Mouse (Mus musculus) T-helper 17 cell (primary cell): ENCODE results near the gene Tsga10.

ENCODE experiments used
- in situ Hi-C, 2 experiments: fragments of 300-600 bp; cut with MboI, MseI; formaldehyde crosslinking; loops; 1 replicate in 1 of 2; 2 replicates in 1 of 2; pipeline ENCODE4 v1.15.1; 2025; ENCODE audit warnings: high pct_unique_total_duplicates in 2 of 2

Tsga10 gene

DNA sequence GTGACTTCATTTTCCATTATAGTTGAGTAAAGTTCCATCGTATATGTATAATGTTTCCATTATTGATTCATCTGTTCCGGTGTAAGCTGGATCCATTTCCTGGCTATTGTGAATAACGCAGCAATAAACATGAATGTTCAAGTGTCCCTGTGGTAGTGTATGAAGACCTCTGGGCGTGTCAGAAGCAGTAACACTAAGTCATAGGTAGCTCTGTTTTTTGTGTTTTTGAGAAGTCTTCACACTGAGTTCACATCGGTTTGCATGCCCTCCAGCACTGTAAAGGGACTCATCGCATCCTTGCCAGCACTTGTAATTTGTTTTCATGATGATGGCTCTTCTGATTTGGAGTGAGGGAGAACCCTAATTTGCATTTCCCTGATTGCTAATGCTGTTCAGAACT lies at the start of gene Tsga10:
Tsga10 (minus strand) TSS at position 144 of the 400 bp plus-strand sequence.
- in situ Hi-C loops, result loop anchor here (5.0 to 25.0 kb wide), 2 partner anchors 189 to 954 kb away; no protein-coding TSS in a partner anchor

DNA sequence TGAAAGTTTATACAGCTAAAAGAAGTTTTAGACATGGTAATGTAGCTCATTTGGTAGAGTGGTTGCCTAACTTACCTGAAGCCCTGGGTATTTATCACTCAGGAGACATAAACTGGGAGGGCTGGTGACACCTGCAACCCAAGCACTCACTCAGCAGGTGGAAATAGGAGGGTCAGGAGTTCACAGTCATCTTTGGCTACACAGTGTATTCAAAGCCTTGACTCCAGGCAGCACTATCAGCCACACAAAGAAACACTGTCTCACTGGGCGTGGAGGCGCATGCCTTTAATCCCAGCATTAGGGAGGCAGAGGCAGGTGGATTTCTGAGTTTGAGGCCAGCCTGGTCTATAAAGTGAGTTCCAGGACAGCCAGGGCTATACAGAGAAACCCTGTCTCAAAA lies 46.5 kb upstream of the Tsga10 start:
- in situ Hi-C loops, result no loop called here

DNA sequence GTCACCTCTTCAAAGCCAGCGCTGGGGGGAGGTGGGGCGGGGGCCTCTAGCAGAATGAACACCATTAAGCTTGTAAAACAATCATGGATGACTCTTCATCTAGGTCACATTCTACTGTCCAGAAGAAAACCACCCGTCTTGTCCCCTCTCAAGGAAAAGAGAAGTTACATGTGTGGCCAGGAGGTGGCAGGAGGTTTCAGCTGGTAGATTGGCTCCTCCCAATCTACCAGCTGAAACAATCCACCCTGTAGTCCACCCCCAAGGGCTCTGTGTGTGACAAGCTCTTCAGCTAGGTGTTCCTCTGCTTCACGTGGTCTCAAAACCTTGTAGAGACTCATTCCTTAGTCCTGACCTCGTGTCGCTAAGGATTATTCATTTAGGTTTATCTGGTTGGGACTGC lies 36.9 kb upstream of the Tsga10 start:
- in situ Hi-C loops, result no loop called here

DNA sequence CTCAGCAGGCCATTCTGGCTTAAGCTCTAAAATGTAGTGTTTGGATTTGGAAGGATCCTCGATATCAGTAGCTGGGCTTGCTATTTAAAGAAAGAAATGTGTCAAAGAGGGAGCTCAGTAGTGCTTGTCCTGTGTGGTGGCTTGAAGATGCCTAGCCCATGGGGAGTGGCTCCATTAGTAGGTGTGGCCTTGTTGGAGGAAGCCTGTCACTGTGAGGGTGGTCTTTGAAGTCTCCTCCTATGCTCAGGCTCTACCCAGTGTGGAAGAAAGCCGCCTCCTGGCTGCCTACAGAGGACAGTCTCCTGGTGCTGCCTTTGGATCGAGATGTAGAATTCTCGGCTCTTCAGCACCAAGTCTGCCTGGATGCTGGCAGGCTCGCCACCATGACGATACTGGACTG lies 34.1 kb upstream of the Tsga10 start:
- in situ Hi-C loops, result no loop called here

DNA sequence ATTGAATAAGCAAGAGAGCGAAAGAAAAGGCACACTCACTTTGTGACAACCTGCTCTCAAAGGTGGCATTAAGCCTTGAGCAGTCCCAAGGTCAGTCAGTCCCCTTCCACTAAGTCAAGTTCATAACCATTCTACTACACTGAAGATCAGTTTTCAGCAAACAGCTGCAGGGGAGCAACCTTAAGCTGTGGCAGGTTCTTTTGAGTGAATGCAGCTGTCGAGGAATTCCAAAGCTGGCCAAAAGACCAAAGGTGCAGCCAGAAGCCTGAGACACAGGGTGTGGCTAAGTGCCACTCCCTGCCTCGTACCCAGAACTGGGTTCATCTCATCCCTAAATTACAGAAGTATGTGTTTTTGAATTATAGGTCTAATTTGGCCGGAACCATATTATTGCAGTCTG lies 33.6 kb upstream of the Tsga10 start:
- in situ Hi-C loops, result no loop called here

DNA sequence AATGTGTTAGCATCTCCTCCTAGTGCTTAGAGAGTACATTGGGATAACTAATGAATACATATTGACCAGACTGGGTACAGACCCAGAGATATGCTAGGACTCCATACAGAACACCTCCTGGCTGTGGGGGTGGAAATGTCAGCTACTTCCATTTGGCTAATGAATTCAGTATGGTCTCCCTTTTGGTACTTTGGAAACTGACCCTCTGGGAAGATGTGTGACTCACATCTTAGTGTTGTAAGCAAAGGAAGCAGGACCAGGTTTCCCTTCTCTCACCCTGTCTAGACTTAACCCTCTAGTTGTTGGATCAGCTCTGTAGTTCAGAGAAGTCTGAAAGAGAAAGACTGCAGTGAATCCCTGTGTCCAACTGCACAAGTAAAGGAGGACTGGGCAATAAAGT lies 28.4 kb upstream of the Tsga10 start:
- in situ Hi-C loops, result no loop called here

DNA sequence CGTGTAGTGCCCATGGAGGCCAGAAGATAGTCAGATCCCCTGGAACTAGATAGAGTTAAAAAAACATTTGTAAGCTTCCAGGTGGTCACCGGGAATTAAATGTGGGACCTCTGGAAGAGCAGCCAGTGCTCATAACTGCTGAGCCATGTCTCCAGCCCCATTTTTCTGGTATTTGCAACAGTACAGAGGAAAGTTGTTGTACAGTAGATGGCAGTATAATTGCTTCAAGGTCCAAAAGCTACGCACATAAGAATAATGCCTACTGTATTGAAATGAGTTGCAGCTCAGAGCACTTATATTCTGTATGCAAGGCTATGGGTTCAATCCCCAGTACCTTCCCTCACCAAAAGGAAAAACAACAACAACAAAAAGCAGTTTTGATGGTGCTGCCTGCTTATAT lies 25.2 kb upstream of the Tsga10 start:
- in situ Hi-C loops, result no loop called here

DNA sequence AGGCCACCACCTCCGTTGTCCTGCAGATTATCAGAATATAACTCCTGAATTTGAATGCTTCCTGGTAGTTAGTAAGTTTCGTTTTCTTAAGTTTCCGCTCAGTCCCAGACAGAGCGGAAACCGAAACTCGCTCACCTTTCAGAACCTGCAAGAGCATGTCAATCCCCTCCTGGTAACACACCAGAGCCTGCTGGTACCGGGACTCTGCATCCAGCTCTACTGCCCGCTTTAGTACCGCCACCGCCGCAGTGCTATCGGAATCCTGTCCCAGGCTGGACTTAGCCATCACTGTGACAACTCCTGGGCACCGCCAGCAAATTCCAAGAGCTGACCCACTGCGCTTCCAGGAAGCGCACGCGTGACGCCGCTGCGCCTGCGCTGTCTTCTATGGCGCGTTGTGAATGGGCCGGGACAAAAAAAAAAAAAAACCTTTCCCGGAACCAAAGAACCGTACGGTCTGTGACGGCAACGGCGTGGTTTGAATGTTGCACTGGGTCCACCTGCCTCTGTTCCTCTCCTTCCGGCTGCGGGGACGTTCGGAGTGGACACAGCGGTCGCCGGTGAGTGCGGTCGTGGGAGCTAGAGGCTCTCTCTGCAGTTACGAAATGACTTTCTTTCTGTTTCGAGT lies 23.9 kb upstream of the Tsga10 start, which contains the start of the genes Mitd1 and Mrpl30:
Mitd1 (minus strand) TSS at position 387 of the 628 bp plus-strand sequence.
Mrpl30 (plus strand) TSS at position 453 of the 628 bp plus-strand sequence.
- in situ Hi-C loops, result no loop called here

DNA sequence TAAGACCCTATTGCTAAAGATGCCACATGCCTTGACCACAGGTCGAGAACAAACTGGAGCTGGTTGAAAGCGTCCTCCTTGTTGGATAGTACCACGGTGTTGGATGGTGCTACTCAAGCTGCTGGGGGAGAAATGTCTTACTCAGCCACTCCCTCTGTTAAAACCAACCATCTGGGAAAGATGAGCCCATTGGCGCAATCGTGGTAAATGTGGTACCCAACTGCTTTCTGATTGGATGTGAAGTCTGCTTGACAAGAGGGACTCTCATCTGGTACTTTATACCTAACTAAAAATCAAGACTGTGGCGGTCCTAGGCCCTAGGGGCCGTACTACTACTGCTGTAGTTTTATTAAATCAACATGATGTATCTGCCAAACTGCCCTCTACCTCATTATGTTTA lies 23.0 kb upstream of the Tsga10 start:
- in situ Hi-C loops, result no loop called here

DNA sequence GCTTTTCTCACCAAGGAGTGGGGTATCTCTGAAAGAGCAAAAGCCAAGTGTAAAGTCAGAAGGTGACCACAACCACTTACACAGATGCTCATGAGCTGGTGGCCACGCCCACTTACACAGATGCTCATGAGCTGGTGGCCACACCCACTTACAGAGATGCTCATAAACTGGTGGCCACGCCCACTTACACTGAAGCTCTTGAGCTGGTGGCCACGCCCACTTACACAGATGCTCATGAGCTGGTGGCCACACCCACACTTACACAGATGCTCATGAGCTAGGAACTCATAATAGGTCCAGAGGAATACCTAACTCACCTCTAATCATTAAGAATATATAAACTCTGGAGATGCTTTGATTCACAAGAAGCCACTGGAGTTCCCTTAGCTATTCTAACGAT lies 18.2 kb upstream of the Tsga10 start:
- in situ Hi-C loops, result no loop called here

DNA sequence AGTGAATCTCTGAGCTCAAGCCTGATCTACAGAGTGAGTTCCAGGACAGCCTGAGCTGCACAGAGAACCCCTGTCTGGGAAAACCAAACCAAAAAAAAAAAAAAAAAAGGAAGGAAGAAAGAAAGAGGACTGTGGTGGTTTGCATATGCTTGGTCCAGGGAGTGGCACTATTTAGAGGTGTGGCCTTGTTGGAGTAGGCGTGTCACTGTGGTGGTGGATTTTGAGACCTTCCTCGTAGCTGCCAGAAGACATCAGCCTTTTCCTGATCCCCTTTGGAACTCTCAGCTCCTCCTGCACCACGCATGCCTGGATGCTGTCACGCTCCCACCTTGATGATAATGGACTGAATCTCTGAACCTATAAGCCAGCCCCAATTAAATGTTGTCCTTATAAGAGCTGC lies 17.2 kb upstream of the Tsga10 start:
- in situ Hi-C loops, result no loop called here

DNA sequence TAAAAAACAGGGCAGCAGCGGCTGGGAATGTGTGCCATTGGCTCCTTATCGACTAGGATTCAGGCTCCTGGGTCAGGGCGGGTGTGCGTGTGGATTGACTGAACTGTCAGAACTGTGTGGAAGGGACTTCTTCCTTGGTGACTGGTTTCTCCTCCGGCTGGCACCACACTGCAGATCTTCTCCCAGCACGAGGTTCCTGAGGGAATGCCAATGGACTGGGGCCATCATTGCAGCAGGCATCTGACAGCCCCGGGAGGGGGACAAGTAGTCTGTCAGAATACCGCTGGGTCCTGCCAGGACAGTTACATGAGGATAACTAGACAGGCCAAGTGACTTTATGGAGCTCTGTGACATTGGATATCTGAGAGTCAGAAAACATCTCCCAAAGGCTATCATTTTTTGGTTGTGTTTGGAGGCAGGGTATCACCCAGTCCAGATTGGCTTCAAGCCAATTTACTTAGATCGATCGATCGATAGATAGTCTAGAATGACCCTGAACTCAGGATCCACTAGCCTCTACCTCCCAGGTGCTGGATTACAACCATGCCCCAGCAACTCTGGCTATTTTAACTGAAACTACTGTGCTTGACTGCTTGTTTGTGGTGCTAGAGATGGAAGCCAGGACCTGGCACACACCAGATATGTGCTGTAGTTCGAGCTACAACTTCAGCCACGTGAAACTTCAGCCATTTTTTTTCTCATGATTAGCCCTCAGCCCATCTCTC lies 11.7 kb upstream of the Tsga10 start:
- in situ Hi-C loops, result loop anchor here (5.0 to 10.0 kb wide), 2 partner anchors 573 to 586 kb away; no protein-coding TSS in a partner anchor

DNA sequence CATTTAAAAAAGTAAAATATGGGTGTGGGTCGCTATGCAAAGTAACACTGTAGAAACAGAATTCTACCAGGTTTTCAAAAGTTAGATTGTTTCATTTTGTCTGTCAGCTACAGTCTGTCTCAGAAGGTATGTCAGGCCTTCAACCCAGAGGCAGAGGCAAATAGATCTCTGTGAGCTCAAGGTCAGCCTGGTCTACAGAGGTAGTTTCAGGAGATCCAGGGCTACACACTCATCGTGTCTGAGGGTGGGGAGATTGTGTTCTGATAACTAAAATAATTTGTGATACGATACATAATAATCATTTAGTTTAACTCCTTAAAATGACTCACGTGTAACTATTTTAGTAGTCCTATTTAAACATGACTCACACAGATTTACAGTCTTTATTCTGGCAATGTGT lies 6.9 kb upstream of the Tsga10 start:
- in situ Hi-C loops, result loop anchor here in 1 of 2 experiments (10.0 to 25.0 kb wide), 2 partner anchors 568 to 961 kb away; no protein-coding TSS in a partner anchor

DNA sequence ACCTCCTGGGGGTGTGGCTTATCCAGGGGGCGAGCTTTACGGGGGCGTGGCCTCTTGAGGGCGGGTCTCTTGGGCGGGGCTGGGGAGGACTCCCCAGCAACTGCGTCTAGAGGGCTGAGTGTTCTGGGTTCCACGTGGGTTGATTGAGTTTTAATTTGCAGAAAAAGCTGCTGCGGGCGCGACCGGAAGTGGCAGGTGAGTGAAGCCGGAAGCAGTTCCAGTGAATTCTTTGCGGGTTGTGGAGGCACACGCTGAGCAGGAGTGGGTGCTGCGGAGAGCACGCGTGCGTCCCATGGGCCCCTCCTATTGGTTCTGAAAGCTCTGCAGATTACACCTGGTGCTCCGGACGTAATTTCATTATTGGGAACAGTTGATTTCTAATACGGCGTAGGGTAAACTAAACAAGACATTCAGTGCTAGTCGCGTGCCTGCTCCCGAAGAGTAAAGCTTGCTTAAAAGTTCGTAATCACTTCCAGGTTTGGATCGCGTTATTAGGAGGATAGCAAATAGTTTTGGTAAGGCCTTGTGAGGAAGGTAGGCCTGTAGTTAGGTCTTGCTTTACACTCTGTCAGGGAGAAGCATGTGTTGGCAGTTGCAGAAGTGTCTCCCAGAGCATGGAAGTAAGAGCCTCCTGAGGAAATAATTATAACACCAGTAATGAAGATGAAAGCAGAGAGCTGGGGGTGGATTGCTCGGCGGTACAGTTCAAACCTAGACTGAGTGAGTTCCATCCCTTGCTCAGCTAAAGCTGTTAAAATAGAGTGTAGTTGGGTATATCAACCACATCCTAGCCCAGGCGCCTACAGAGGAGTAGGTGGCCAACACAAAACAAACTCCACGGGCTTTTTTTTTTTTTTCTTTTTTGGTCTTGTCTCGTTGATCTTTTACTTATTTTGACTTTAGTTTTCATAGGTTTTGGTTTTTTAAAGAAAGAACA lies 6.2 kb upstream of the Tsga10 start:
- in situ Hi-C loops, result loop anchor here in 1 of 2 experiments (10.0 to 25.0 kb wide), 2 partner anchors 568 to 960 kb away; no protein-coding TSS in a partner anchor

DNA sequence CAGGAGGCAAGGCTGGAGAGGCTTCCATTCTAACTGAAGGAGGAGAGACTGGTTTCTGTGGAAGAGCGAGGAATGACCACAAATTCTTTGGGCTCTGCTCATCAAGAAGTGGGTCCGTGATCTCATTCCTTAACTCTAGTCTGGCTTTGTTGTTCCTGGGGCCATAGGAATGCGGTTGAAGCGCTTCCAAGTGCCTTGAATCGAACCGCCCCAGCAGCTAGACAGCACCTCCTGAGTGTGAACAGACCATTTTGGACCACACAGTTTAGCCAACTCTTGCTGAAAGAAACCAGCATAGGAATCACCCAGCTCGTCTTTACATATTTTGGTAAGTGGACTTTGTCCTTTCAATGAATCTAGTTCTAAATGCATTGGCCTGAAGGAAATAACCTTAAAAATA lies 5.5 kb upstream of the Tsga10 start, which contains the start of gene Lipt1:
Lipt1 (plus strand) TSS at position 35 of the 400 bp plus-strand sequence.
- in situ Hi-C loops, result loop anchor here in 1 of 2 experiments (10.0 to 25.0 kb wide), 2 partner anchors 567 to 959 kb away; no protein-coding TSS in a partner anchor

DNA sequence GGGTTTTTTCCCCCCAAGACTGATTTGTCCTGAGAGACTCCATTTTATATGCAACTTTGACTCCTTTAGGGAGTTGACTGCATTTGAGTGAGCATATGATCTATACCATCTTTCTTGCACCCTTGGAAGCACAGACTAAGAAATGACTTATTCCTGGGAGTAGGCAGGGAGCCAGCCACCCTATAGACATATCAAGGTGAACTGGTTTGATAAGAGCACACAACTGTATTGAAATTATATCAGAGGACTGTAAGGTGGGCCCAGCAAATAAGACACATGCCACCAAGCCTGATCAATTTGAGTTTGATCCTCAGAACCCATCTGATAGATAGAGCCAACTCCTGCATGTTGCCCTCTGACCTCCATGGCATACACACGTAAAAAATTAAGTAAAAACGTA lies 3.1 kb upstream of the Tsga10 start:
- in situ Hi-C loops, result loop anchor here (5.0 to 25.0 kb wide), 2 partner anchors 192 to 957 kb away; no protein-coding TSS in a partner anchor

DNA sequence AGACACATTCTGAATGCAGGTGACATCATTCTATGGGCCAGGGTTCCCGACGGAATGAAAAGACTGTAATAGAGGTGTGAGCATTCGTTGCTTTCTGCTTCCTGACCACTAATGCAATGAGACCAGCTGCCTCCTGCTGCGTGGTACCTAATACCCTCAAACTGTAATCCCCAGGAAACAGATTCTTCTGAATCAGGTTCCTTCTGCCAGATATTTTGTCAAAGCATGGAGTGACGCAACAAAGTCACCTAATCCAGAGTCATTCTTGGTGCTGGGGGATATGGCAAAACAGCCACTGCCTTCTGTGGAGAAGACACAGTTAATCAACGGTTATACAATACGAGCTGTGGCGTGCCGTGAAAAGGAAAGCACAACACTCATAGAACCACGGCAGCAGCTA lies 2.4 kb upstream of the Tsga10 start:
- in situ Hi-C loops, result loop anchor here (5.0 to 25.0 kb wide), 2 partner anchors 191 to 956 kb away; no protein-coding TSS in a partner anchor

DNA sequence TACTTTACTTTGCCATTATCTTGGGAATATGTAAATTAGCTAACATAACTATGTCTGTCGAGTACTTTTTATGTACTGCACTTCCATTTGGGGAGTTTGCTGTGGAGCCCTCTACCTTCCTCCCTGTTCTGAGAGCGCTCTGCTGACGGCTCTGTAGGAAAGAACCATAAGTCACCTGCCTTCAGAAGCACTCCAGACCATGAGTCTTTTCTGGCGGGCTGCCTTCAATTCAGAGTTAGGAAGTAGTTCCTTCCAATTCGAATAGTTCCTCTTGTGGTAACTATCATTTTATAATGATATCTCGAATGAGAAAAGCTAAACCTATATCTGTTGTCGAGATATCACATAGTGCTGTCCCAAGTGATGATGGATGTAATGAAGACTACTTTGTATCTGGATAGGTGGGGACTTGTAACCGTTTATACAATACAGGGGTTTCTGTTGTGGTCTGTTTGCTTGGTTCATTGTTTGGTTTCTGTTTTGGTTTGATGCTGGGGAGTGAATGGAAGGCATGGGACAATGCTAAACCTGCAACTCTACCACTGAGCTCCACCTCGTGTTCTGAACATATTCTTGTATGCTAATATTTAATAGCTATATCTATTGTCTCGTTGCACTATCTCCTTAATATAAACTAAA lies 1.6 kb upstream of the Tsga10 start:
- in situ Hi-C loops, result loop anchor here (5.0 to 25.0 kb wide), 2 partner anchors 191 to 956 kb away; no protein-coding TSS in a partner anchor

DNA sequence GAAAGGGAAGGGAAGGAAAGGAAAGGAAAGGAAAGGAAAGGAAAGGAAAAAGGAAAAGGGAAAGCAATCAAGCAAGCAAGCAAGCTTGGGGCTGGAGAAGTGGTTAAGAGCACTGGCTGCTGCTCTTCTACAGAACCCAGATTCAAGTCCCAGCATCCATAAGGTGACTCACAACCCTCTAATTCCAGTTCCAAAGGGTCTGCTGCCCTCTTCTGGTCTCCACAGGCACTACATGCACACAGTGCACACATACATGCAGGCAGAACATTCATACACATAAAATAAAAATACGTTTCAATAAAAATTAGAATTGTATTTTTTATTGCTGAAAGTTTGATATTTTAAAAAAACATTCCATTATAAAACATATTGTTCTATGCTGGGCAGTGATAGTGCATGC lies 827 bp upstream of the Tsga10 start:
- in situ Hi-C loops, result loop anchor here (5.0 to 25.0 kb wide), 2 partner anchors 190 to 955 kb away; no protein-coding TSS in a partner anchor

DNA sequence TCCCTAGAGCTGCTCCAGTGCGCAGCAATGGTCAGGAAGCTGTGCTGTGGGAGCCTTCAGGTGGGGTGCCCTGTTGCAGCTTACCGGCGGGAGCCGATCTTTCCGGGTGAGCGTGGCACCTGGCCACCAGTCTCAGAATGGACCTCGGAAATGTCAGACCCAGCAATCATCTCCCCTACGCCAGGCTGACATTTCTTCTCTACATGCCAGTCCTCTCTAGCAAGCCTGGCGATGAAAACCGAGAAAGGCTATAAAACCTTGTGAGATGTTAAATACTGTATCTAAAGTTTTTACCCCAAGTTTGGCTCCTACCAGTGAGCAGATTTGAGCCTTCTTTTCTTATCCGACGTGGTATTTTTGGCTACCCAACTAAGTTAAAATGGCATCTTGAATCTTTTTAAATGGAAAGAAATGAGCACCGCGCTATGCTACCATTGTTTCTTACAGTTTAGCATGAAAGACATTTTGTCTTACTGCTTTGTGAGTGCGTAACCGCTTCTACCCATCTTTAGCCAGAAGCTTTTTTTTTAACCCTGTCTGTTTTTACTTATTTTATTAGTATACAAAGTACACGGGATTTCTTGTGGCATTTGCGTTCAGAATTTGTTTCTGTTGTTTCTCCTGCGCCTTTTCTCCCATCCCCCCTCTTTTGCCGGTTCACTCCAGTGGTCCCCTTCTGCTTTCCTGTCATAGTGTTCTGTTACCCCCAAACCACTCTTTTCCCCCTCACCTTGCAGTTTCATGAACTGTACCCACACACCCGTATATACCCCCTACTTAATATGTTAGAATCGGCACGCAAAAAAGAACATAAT lies 621 bp downstream of the Tsga10 start:
- in situ Hi-C loops, result loop anchor here (5.0 to 25.0 kb wide), 2 partner anchors 188 to 953 kb away; no protein-coding TSS in a partner anchor
